Mouse (Mus musculus) forebrain, embryonic 13.5 days (tissue): ENCODE measurements around the gene Ubtf. TPM values are rescaled to one million over a fixed set of nuclear protein-coding genes. Genes with fewer than 3 reads are reported as not detected.
A peak's percentile ranks its signal among the peaks of the same experiment; 100 is the strongest.
"Not testable (repeated sequence)": the region's sequence is repeated elsewhere in the genome, so short reads cannot be mapped to it uniquely, and the experiment has no call there.

ENCODE experiments used
- ATAC-seq: fragments of 200-750 bp; cut with Nextera tagmentation; 2 replicates; pipeline ENCODE4 v1.8.0; 2017
- H3K27ac ChIP-seq: fragments of 300-500 bp; sonication (generic); 2 replicates; pipeline ENCODE4 v1.5.1; 2015; ENCODE audit warnings: inconsistent platforms, mild to moderate bottlenecking, moderate library complexity
- H3K27me3 ChIP-seq: fragments of 300-500 bp; sonication (generic); 2 replicates; pipeline ENCODE4 v1.6.1; 2015; ENCODE audit warnings: mild to moderate bottlenecking, inconsistent platforms
- H3K36me3 ChIP-seq: fragments of 300-500 bp; sonication (generic); 2 replicates; pipeline ENCODE4 v1.6.1; 2015; ENCODE audit warnings: mild to moderate bottlenecking, inconsistent platforms; ENCODE audit not compliant: poor library complexity, severe bottlenecking
- H3K4me1 ChIP-seq: fragments of 300-500 bp; sonication (generic); 2 replicates; pipeline ENCODE4 v1.6.1; 2015; ENCODE audit warnings: inconsistent platforms
- H3K4me2 ChIP-seq: fragments of 300-500 bp; sonication (generic); 2 replicates; pipeline ENCODE4 v1.6.1; 2015; ENCODE audit warnings: inconsistent platforms, mild to moderate bottlenecking, moderate library complexity
- H3K4me3 ChIP-seq: fragments of 300-500 bp; sonication (generic); 2 replicates; pipeline ENCODE4 v1.5.1; 2015; ENCODE audit warnings: mild to moderate bottlenecking, inconsistent platforms
- H3K9ac ChIP-seq: fragments of 300-500 bp; sonication (generic); 2 replicates; pipeline ENCODE4 v1.6.1; 2015; ENCODE audit warnings: mild to moderate bottlenecking, inconsistent platforms
- H3K9me3 ChIP-seq: fragments of 300-500 bp; sonication (generic); replicated peaks from 2 replicates; pipeline ENCODE4 v1.6.1; 2016; ENCODE audit warnings: inconsistent platforms
- WGBS: fragments of 180-500 bp; shearing (Covaris S2); methylation state at CpG from one replicate; pipeline ENCODE4 v1.1.7; 2015; 5-methylcytosine and 5-hydroxymethylcytosine counted together
- polyA plus RNA-seq: library from polyadenylated mRNA; unstranded; fragments of >200 nt; fragmentation: Nextera tagmentation; extraction: Ambion mirVana; gene quantifications from 2 replicates; pipeline ENCODE4 v1.2.1, GENCODE M21; 2015

Gene Ubtf
- polyA plus RNA-seq: 96.1 and 98.8 TPM in 2 replicates

DNA sequence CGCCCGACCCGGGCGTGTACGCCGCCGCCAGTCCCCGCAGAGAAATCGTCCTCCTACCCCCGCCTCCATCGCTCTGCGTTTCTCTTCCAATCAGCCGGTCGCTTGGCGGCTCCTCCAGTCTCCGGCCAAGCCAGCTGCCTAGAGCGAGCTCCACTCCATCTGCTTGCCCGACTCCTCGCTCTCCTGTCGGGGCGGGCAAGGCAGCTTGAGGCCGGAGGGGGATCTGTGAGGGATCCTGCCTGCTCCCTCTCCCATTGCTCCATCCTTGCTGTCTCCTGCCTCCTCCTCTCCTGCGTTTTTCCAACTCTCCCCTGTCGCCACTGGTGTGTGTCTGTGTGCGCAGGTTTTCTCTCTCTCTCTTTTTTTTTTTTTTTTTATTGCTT, at the start of gene Ubtf:
Gene Ubtf (minus strand): TSS at position 333 of the 383 bp plus-strand sequence.
- Histone ChIP-seq H3K36me3 (peaks cover 10% of the 10 kb centered on the region), H3K9ac (peak within 1 kb of the TSS; percentile 100), H3K4me3 (peak within 1 kb of the TSS; percentile 98), H3K27me3 (no peaks in the 10 kb centered on the region), H3K9me3 (no peaks in the 10 kb centered on the region), H3K4me2 (peak within 1 kb of the TSS; percentile 74), H3K27ac (peak within 1 kb of the TSS; percentile 99), H3K4me1 (peaks cover 25% of the 10 kb centered on the region)
- peak; percentile 43 for ATAC-seq
- WGBS: under 1% methylated on average over 25 of the region's 25 CpGs

DNA sequence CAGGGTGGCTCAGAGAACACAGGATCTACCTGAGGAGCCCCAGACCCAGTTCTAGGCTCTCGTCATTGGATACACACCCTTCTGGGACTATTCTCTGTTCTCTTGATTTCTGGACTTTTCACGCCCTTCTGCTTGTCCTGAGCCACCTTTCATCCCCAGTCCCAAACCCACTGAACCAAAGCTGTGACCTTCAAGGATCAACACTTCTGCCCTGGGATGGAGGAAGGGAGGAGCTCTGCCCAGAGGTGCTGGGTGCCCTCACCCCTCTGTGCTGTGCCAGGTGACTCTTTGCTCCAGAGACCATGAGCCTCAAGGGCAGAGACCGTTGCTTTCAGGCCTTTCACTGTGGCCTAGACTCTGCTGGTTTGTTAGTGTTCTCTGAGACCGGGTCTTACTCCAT, 49.7 kb upstream of the Ubtf start:
- ATAC-seq: no peak

DNA sequence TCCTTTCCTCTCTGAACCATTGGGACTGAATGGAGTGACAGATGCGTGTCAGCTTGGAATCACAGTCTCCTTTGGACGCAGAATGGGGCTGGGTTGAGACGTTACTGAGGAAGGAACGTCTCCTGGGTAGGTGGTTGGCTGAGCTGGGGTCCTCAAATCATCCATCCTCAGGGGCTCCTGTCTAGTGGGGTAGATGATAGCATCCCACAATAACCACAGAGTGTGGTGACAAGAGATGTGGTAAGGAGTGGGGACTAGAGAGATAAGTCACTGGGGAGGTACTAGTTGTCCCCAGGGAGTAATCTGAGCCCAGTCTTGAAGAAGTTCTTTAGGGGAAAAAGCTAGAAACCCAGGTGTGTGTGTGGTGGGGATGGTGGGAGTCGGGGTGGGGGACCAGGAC, 48.8 kb upstream of the Ubtf start:
- Histone ChIP-seq H3K27me3 (no peaks in the 10 kb centered on the region), H3K9me3 (no peaks in the 10 kb centered on the region), H3K4me2 (no peak overlapping the region), H3K4me1 (no peaks in the 10 kb centered on the region), H3K9ac (no peak overlapping the region), H3K36me3 (no peaks in the 10 kb centered on the region), H3K4me3 (no peak overlapping the region), H3K27ac (no peak overlapping the region)
- no peak for ATAC-seq
- WGBS: 85% methylated on average over 5 of the region's 5 CpGs

More for the DNA sequence above, 49.7 kb upstream of the Ubtf start:
- H3K4me2 ChIP-seq: no peak overlapping the region
- no peak overlapping the region for H3K9ac ChIP-seq
- 70% methylated on average over 4 of the region's 4 CpGs for WGBS
- no peaks in the 10 kb centered on the region for H3K9me3 ChIP-seq
- H3K4me3 ChIP-seq: no peak overlapping the region
- H3K36me3 ChIP-seq: no peaks in the 10 kb centered on the region
- no peak overlapping the region for H3K27ac ChIP-seq
- no peaks in the 10 kb centered on the region for H3K27me3 ChIP-seq
- no peaks in the 10 kb centered on the region for H3K4me1 ChIP-seq

DNA sequence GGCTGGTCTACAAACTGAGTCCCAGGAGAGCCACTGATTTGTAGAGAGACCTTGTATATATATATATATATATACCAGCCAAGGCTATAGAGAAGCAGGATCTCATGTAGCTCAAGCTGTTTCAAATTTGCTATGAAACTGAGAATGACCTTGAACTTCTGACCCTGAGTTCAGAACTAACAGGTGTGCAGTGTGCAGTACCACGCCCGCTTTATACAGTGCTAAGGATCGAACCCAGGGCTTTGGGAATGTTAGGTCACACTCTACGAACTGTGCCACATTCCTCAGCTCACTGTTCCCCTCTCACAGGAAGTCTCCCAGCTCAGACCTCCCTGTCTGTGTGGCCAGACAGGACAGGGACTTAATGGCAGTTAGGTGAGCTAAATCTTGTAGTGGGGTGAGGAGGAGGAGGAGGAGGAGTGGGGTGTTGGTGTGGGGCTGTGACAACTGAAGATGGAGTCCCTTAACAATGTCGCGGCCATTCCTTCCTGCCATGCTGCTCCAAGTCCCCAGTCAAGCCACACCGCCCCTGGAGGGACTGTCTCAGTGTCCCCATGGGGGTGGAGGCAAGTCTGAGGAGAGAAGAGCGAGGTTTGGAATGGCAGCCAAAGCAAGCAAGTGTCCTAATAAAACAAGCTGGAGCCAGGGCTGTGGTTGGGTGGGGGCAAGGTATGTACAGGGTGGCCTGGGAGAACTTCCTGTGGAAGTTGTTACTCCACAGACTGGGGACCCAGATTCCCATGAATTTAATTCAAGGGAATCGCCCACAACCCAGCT, 48.1 kb upstream of the Ubtf start:
- Histone ChIP-seq H3K27ac (no peak overlapping the region), H3K9me3 (no peaks in the 10 kb centered on the region), H3K27me3 (no peaks in the 10 kb centered on the region), H3K36me3 (no peaks in the 10 kb centered on the region), H3K4me2 (no peak overlapping the region), H3K4me1 (no peaks in the 10 kb centered on the region), H3K4me3 (no peak overlapping the region), H3K9ac (no peak overlapping the region)
- WGBS: 85% methylated on average over 9 of the region's 9 CpGs
- ATAC-seq: no peak

DNA sequence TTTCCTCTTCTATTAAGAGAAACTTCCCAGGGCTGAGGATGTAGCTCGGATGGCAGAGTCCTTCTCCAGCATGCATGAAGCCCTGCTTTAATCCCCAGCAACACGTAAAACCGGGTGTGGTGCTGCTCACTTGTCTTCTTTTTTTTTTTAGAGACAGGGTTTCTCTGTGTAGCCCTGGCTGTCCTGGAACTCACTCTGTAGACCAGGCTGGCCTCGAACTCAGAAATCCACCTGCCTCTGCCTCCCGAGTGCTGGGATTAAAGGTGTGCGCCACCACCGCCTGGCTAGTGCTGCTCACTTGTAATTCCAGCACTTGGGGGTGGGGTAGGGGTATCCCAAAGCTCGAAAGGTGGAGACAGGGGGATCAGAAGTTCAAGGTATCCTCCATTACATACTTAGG, 46.6 kb upstream of the Ubtf start, which contains the start of gene Slc4a1:
Gene Slc4a1 (minus strand): TSS at position 101 of the 400 bp plus-strand sequence.
- 82% methylated on average over 8 of the region's 8 CpGs for WGBS
- H3K4me2 ChIP-seq, H3K27me3 ChIP-seq, H3K4me1 ChIP-seq, H3K9me3 ChIP-seq, H3K27ac ChIP-seq, H3K9ac ChIP-seq, ATAC-seq, H3K36me3 ChIP-seq, H3K4me3 ChIP-seq: not testable (repeated sequence)

DNA sequence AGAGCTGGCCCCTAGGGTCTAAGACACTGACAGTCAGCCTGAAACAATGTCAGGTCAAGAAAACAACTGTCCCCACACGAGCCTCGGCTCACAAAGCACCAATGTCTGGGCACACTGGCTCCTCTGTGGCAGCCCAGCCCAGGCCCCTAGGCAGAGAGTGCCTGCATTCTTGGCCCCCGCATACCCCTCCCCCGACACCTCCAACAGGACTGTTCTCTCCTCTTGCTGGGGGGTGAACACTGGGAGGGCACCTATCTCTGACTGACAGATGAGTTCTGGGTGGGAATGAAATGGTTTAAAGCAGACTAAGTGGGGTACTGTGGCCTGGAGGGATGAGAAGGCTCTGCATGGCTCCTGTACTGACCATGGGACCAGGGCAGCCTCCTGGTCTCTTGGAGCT, 46.2 kb upstream of the Ubtf start:
- 53% methylated on average over 4 of the region's 4 CpGs for WGBS
- Histone ChIP-seq H3K4me3 (no peak overlapping the region), H3K27me3 (no peaks in the 10 kb centered on the region), H3K4me2 (no peak overlapping the region), H3K9me3 (no peaks in the 10 kb centered on the region), H3K4me1 (no peaks in the 10 kb centered on the region), H3K36me3 (no peaks in the 10 kb centered on the region), H3K9ac (no peak overlapping the region), H3K27ac (no peak overlapping the region)
- no peak for ATAC-seq

DNA sequence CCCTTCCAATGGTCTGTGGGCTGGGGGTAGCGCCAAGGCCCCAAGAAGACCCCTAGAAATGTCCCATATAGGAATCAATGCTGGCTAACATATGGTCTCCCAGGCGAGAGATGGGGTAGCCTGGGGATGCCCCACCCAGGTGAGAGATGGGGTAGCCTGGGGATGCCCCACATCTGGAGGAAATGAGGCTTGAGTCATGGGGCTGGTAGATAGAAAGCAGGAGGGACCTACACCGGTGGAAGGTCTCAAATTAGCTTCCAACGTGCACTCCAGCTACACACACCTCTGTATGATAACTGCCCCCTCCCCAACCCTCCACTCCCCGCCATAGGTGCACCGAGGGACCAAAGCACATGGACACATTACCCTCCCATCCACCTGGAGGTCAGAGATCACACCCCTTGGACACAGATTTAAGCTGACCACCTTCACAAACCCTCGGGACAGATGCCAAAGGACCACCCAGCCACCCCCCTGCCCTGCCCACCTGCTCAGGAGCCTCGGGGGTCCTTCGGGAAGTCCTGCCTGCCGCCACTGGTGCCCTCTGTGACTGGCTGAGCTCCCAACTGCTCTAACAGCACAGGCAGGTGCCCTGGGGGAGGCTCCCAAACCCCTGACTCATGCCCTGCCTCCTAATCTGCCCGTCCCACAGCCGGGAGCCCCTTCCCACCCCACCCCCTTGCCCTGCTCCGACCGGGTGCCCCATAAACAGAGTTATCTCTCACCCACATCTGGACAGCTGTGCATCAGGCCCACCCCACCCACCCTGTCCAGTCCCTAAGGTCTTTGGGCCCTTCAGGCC, 45.2 kb upstream of the Ubtf start:
- Histone ChIP-seq H3K4me2 (no peak overlapping the region), H3K36me3 (no peaks in the 10 kb centered on the region), H3K9me3 (no peaks in the 10 kb centered on the region), H3K4me1 (no peaks in the 10 kb centered on the region), H3K27me3 (no peaks in the 10 kb centered on the region), H3K27ac (no peak overlapping the region), H3K4me3 (no peak overlapping the region), H3K9ac (no peak overlapping the region)
- 75% methylated on average over 14 of the region's 14 CpGs for WGBS
- ATAC-seq: no peak

DNA sequence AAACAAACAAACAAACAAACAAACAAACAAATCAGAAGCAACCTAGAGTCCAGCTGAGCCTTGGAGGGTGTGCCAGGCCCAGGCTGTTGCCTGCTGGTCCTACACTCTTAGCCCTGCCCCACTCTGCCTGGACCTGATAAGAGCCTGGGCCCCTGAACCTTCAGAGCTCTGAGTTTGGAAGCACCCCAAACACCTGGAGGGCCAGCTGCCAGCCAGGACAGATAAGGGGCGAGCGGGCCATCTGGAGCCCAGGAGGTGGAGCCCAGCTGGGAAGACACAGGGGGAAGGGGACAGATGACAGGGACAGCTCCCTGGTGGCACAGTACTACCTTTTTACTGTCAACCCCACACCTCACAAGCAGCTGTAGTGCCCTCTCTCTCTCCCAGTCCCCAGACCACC, 44.1 kb upstream of the Ubtf start:
- H3K9ac ChIP-seq: no peak overlapping the region
- no peak for ATAC-seq
- no peaks in the 10 kb centered on the region for H3K4me1 ChIP-seq
- no peak overlapping the region for H3K4me3 ChIP-seq
- no peak overlapping the region for H3K4me2 ChIP-seq
- H3K36me3 ChIP-seq: no peaks in the 10 kb centered on the region
- H3K9me3 ChIP-seq: no peaks in the 10 kb centered on the region
- H3K27ac ChIP-seq: no peak overlapping the region
- WGBS: 81% methylated on average over 2 of the region's 2 CpGs
- H3K27me3 ChIP-seq: no peaks in the 10 kb centered on the region

DNA sequence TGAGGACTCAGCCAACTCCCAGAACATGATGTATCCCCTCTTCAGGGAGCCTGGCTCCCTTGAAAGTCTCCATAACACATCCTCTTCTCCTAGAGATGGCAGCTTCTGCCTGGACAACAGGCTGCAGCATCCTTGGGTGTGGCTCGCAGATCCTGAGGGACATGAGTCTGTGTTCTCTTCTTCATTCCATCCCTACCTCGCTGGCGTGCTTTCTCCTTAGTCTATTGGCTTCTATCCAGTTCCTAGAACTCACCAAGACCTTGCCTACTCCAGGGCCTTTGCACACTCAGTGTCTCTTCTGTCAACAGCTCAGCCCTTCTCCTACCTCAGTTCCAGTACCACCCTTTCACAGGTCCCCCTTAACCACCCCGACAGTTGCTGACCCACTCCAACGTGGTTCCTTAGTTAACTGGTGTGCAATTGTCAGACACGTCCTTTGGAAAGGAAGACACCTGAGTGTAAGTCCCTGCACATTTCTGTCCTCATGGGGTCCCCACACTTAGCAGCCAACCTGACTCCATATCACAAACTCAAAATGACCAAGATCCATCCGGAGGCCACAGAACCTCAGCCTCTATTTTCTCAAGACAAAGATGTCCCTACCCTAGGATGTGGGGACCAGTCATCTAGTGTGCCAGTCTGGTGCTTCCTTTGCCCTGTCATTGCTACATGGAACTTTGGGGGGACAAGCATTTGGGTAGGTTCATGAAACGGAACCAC, 42.4 kb upstream of the Ubtf start:
- Histone ChIP-seq H3K4me2 (no peak overlapping the region), H3K9ac (no peak overlapping the region), H3K27ac (no peak overlapping the region), H3K27me3 (no peaks in the 10 kb centered on the region; the same call in 1 of the 2 replicates), H3K36me3 (no peaks in the 10 kb centered on the region), H3K9me3 (no peaks in the 10 kb centered on the region), H3K4me3 (no peak overlapping the region), H3K4me1 (no peaks in the 10 kb centered on the region)
- 85% methylated on average over 8 of the region's 8 CpGs for WGBS
- no peak for ATAC-seq

DNA sequence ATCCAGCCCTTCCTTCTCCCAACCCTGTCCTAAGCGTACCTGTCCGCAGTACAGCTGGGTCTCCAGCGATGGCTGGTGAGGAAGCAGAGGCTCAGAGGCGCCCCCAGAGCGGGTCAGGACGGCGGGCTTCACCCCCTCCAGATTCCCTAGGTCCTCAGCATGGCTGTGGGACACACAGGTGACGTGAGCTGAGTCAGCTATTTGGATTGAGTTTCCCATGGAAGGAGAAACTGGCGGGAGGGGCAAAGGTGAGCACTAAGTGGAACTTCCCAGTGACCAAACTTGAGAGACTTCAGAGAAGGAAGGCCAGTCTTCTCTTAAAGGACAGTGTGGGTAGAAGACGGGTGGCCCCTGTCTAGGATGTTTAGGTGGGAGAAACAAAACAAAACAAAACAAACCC, 38.8 kb upstream of the Ubtf start:
- Histone ChIP-seq H3K27ac (no peak overlapping the region), H3K9me3 (no peaks in the 10 kb centered on the region), H3K9ac (no peak overlapping the region), H3K4me1 (no peaks in the 10 kb centered on the region), H3K4me3 (no peak overlapping the region), H3K27me3 (peaks cover 4% of the 10 kb centered on the region; the same call in 1 of the 2 replicates), H3K36me3 (no peaks in the 10 kb centered on the region), H3K4me2 (no peak overlapping the region)
- no peak for ATAC-seq
- 76% methylated on average over 10 of the region's 10 CpGs for WGBS

DNA sequence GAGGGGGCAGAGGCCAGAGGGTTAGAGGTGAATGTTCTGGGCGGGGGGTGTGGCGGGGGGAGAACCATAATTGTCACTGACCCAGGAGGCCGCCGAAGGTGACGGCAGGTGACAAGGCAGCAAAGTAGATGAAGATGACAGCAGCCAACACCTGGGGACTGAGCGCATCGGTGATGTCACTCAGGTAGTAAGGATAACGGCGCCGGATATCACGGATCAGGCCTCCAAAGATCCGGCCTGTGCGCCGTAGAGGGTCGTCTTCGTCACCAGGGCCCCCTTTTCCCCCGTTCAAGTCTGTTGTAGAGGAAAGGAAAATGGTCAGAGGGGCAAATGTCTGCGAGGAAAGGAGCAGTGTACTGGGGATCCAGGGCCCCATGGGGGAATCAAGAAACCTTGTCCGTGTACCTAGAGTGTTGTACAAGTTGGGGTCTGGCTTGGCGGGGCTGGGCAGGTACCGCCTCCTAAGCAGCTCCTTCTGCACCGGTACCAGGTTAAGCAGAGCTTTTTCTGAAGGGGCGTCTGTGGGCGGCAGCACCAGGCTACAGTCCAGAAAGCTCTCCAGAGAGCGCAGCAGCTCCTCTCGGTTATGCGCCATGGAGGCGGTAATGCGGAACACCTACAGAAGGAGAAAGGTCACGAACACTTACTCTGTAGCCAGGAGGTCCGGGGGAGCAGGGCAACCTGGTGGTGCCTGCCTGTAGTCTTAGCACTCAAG, 37.3 kb upstream of the Ubtf start:
- Histone ChIP-seq H3K27ac (no peak overlapping the region), H3K27me3 (peaks cover 4% of the 10 kb centered on the region; the same call in 1 of the 2 replicates), H3K4me3 (no peak overlapping the region), H3K9me3 (no peaks in the 10 kb centered on the region), H3K4me1 (no peaks in the 10 kb centered on the region), H3K36me3 (no peaks in the 10 kb centered on the region), H3K4me2 (no peak overlapping the region), H3K9ac (no peak overlapping the region)
- 73% methylated on average over 31 of the region's 31 CpGs for WGBS
- ATAC-seq: no peak
